Mouse (Mus musculus) hindbrain, postnatal 0 days (tissue): ENCODE data around the gene 4930451I11Rik. TPM values are rescaled to one million over a fixed set of nuclear protein-coding genes. Genes with fewer than 3 reads are reported as not detected.

Source experiments
- ATAC-seq: fragments of 200-750 bp; cut with Nextera tagmentation; 2 replicates; pipeline ENCODE4 v1.8.0; 2017; ENCODE audit warnings: mild to moderate bottlenecking, moderate TSS enrichment, moderate library complexity
- DNase-seq: peaks from one replicate; pipeline ENCODE4 v3.0.0-alpha.2; 2015; ENCODE audit warnings: low spot score
- H3K27ac ChIP-seq: fragments of 300-500 bp; sonication (generic); 2 replicates; pipeline ENCODE4 v1.5.1; 2014; ENCODE audit warnings: mild to moderate bottlenecking
- H3K27me3 ChIP-seq: fragments of 300-500 bp; sonication (generic); 2 replicates; pipeline ENCODE4 v1.6.1; 2014; ENCODE audit warnings: low read length, mixed read lengths; ENCODE audit not compliant: insufficient read depth
- H3K36me3 ChIP-seq: fragments of 300-500 bp; sonication (generic); 2 replicates; pipeline ENCODE4 v1.6.1; 2014; ENCODE audit warnings: low read length, mixed read lengths; ENCODE audit not compliant: insufficient read depth
- H3K4me1 ChIP-seq: fragments of 300-500 bp; sonication (generic); 2 replicates; pipeline ENCODE4 v1.6.1; 2014; ENCODE audit warnings: antibody characterized with exemption, low read length, mixed read lengths; ENCODE audit not compliant: insufficient read depth
- H3K4me2 ChIP-seq: fragments of 300-500 bp; sonication (generic); 2 replicates; pipeline ENCODE4 v1.6.1; 2014; ENCODE audit warnings: low read depth, mild to moderate bottlenecking, low read length, moderate library complexity, mixed read lengths
- H3K4me3 ChIP-seq: fragments of 300-500 bp; sonication (generic); 2 replicates; pipeline ENCODE4 v1.5.1; 2014; ENCODE audit warnings: low read length
- H3K9ac ChIP-seq: fragments of 300-500 bp; sonication (generic); replicated peaks from 2 replicates; pipeline ENCODE4 v1.6.1; 2014; ENCODE audit warnings: mild to moderate bottlenecking, low read length, moderate library complexity, mixed read lengths
- H3K9me3 ChIP-seq: fragments of 300-500 bp; sonication (generic); 2 replicates; pipeline ENCODE4 v1.6.1; 2016; ENCODE audit warnings: low read length, mixed read lengths
- CTCF ChIP-seq: IDR thresholded peaks from 2 replicates; pipeline ENCODE4 v1.5.1; 2016; ENCODE audit warnings: antibody characterized with exemption, control low read depth, low read depth
- WGBS: fragments of 180-500 bp; shearing (Covaris S2); extraction: QIAGEN DNeasy Blood & Tissue Kit; methylation state at CpG from one replicate; pipeline ENCODE4 v1.1.7; 2014; 5-methylcytosine and 5-hydroxymethylcytosine counted together
- polyA plus RNA-seq: library from polyadenylated mRNA; unstranded; fragments of >200 nt; fragmentation: Nextera tagmentation; extraction: Ambion mirVana; gene quantifications from 2 replicates; pipeline ENCODE4 v1.2.1, GENCODE M21; 2015
- total RNA-seq: library from RNA; depleted of rRNA; stranded (reverse); fragments of >200 nt; gene quantifications from 2 replicates; pipeline ENCODE4 v1.2.3, GENCODE M21; 2014

Gene 4930451I11Rik
- total and polyA plus RNA-seq, 2 experiments from 2014 or later: 0.54 TPM; not detected in 1

GRCm38 (mm10) chr7:126843276-126843675 lies 11.8 kb upstream of the 4930451I11Rik start:
- Histone ChIP-seq H3K4me2 (no peak overlapping the region), H3K27ac (no peak overlapping the region), H3K27me3 (no peaks in the 10 kb centered on the region), H3K9me3 (no peaks in the 10 kb centered on the region), H3K4me1 (0 out of 2 replicates have a peak, but pooled peaks cover 4% of the 10 kb centered on the region), H3K4me3 (no peak overlapping the region), H3K9ac (no peak overlapping the region), H3K36me3 (no peaks in the 10 kb centered on the region)
- DNase-seq (no peak), ATAC-seq (no peak)
- WGBS: 79% methylated on average over 9 of the region's 9 CpGs
- TF ChIP-seq CTCF: no peak

- no peak overlapping the region for H3K4me3 ChIP-seq
- H3K27me3 ChIP-seq: no peaks in the 10 kb centered on the region
- no peak overlapping the region for H3K9ac ChIP-seq
- DNase-seq (no peak), ATAC-seq (no peak)
- no peaks in the 10 kb centered on the region for H3K4me1 ChIP-seq
- no peak overlapping the region for H3K4me2 ChIP-seq
- H3K27ac ChIP-seq: no peak overlapping the region
- TF ChIP-seq CTCF: no peak
- H3K36me3 ChIP-seq: no peaks in the 10 kb centered on the region
- no peaks in the 10 kb centered on the region for H3K9me3 ChIP-seq
- 91% methylated on average over 1 of the region's 1 CpGs for WGBS
Measured at GRCm38 (mm10) chr7:126833294-126833693, 1.9 kb upstream of the 4930451I11Rik start.

GRCm38 (mm10) chr7:126832036-126832598 lies 678 bp upstream of the 4930451I11Rik start:
- Histone ChIP-seq H3K9me3 (no peaks in the 10 kb centered on the region), H3K4me1 (no peaks in the 10 kb centered on the region), H3K36me3 (peaks cover 5% of the 10 kb centered on the region; the same call in 1 of the 2 replicates), H3K9ac (no peak overlapping the region), H3K27me3 (no peaks in the 10 kb centered on the region), H3K4me3 (peak overlapping the region; percentile 23; the same call in 1 of the 2 replicates), H3K27ac (no peak overlapping the region), H3K4me2 (peak overlapping the region; percentile 51)
- peak; percentile 90 for TF ChIP-seq CTCF
- 1% methylated on average over 21 of the region's 21 CpGs for WGBS
- ATAC-seq (peak; percentile 79), DNase-seq (peak; percentile 88)

GRCm38 (mm10) chr7:126825952-126826351 lies 5.5 kb downstream of the 4930451I11Rik start:
- WGBS: 73% methylated on average over 5 of the region's 5 CpGs
- Histone ChIP-seq H3K27ac (no peak overlapping the region), H3K4me1 (peaks cover 23% of the 10 kb centered on the region), H3K9ac (no peak overlapping the region), H3K4me3 (no peak overlapping the region), H3K9me3 (no peaks in the 10 kb centered on the region), H3K27me3 (no peaks in the 10 kb centered on the region), H3K4me2 (no peak overlapping the region), H3K36me3 (peaks cover 5% of the 10 kb centered on the region; the same call in 1 of the 2 replicates)
- no peak for ATAC-seq
- DNase-seq: no peak
- TF ChIP-seq CTCF: no peak

- no peak for TF ChIP-seq CTCF
- Histone ChIP-seq H3K9me3 (no peaks in the 10 kb centered on the region), H3K27me3 (no peaks in the 10 kb centered on the region), H3K36me3 (peaks cover 5% of the 10 kb centered on the region; the same call in 1 of the 2 replicates), H3K4me2 (0 out of 2 replicates have a peak overlapping the region, but pooled peaks have one; percentile 14), H3K4me3 (no peak overlapping the region), H3K27ac (no peak overlapping the region), H3K4me1 (peaks cover 23% of the 10 kb centered on the region), H3K9ac (no peak overlapping the region)
- WGBS: 17% methylated on average over 8 of the region's 8 CpGs
- DNase-seq (no peak), ATAC-seq (no peak)
Measured at GRCm38 (mm10) chr7:126825403-126825802, 6.0 kb downstream of the 4930451I11Rik start.

GRCm38 (mm10) chr7:126823940-126824339 lies 7.5 kb downstream of the 4930451I11Rik start:
- no peak for TF ChIP-seq CTCF
- peaks cover 5% of the 10 kb centered on the region; the same call in 1 of the 2 replicates for H3K36me3 ChIP-seq
- H3K4me1 ChIP-seq: peaks cover 23% of the 10 kb centered on the region
- ATAC-seq (peak; percentile 13; the same call in 1 of the 2 replicates), DNase-seq (no peak)
- peak overlapping the region; percentile 86 for H3K27ac ChIP-seq
- H3K4me3 ChIP-seq: peak overlapping the region; percentile 57
- H3K27me3 ChIP-seq: no peaks in the 10 kb centered on the region
- 8% methylated on average over 10 of the region's 10 CpGs for WGBS
- H3K9me3 ChIP-seq: no peaks in the 10 kb centered on the region
- H3K9ac ChIP-seq: peak overlapping the region; percentile 77
- H3K4me2 ChIP-seq: peak overlapping the region; percentile 55

- Histone ChIP-seq H3K27ac (peak overlapping the region; percentile 86), H3K36me3 (peaks cover 5% of the 10 kb centered on the region; the same call in 1 of the 2 replicates), H3K4me1 (peaks cover 23% of the 10 kb centered on the region), H3K9ac (peak overlapping the region; percentile 77), H3K27me3 (no peaks in the 10 kb centered on the region), H3K4me2 (peak overlapping the region; percentile 55), H3K4me3 (peak overlapping the region; percentile 57), H3K9me3 (no peaks in the 10 kb centered on the region)
- no peak for TF ChIP-seq CTCF
- ATAC-seq (peak; percentile 84), DNase-seq (peak; percentile 74)
- 1% methylated on average over 15 of the region's 19 CpGs for WGBS
Measured at GRCm38 (mm10) chr7:126823202-126823711, 8.2 kb downstream of the 4930451I11Rik start.
